Mouse (Mus musculus) thymus, postnatal 0 days (tissue): ENCODE results near the gene Narfl. TPM values are rescaled to one million over a fixed set of nuclear protein-coding genes. Genes with fewer than 3 reads are reported as not detected.

ENCODE experiments used
- DNase-seq: peaks from one replicate; pipeline ENCODE4 v3.0.0-alpha.2; 2015; ENCODE audit warnings: low spot score
- polyA plus RNA-seq: library from polyadenylated mRNA; unstranded; fragments of >200 nt; fragmentation: Nextera tagmentation; extraction: Ambion mirVana; gene quantifications from 2 replicates; pipeline ENCODE4 v1.2.1, GENCODE M21; 2015

Gene Narfl
- polyA plus RNA-seq, 1 experiment from 2014 or later: 30.9 TPM

DNA sequence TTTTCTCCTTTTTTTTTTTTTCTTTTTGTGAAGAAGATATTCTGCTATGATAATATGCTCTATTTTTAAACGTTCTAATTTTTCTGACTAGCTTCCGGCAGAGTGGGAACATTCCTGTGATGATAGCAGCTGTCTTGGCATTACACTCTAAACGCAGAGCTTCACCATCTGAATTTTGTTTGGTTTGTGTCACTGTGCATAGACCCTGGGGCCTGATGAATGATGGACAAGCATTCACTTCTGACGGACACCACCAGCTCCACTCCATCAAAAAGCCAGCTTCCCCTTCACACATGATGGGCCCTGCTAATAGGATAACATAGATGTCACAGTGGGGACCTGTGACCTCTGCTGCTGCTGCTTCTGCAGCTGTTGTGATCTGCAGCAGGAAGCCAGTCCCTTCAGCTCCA lies 12.0 kb upstream of the Narfl start:
- DNase-seq: no peak

DNA sequence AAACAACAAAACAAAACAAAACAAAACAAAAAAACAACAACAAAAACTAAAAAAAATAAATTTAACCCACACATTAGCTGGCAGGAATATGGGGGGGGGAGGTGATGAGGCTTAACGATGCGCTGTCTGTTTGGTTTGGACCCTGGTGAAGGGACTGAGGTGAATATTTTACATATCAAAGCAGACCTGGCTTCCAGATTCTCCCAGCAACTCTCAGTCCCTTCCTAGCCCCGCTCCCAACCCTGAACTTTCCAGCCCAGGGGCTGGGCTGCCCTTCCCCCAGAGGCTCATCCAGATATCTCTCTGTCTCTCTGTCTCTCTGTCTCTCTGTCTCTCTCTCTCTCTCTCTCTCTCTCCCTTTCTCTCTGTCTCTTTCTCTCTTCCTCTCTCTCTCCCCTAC lies 11.0 kb upstream of the Narfl start:
- no peak for DNase-seq

DNA sequence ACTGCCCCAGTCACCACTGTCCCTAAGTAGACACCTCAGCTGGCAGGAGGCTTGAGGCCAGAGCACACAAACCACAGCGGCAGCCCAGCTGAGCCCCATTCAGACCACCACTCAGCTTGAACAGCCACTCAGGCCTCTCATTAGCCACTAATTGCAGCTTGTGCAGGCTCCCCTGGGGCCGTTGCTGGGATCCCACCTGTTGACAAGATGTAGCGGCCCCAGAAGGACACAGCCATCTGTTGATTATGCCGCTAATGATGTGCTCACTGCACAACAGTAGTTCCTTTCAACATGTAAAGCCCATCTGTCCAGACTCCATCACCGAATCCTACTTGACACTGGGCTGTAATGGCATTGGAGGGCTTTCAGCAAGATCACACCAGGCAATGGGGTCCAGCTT lies 7.7 kb upstream of the Narfl start:
- DNase-seq: no peak

DNA sequence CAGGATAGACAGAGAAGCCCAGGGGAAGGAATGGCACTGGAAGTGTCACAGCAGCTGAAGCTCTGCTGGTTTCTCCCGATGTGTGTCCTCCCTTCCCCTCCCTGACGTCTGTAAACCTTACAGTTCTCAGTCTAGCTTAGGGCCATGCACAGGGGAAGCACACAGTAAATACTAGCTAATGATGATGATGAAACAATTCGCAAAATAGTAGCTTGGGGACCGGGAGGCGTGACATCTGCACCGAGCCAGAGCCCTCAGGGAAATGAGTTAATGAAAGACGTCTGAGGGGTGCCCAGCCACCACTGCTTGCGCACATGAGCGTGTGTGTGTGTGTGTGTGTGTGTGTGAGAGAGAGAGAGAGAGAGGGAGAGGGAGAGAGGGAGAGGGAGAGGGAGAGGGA lies 4.2 kb upstream of the Narfl start:
- DNase-seq: no peak

DNA sequence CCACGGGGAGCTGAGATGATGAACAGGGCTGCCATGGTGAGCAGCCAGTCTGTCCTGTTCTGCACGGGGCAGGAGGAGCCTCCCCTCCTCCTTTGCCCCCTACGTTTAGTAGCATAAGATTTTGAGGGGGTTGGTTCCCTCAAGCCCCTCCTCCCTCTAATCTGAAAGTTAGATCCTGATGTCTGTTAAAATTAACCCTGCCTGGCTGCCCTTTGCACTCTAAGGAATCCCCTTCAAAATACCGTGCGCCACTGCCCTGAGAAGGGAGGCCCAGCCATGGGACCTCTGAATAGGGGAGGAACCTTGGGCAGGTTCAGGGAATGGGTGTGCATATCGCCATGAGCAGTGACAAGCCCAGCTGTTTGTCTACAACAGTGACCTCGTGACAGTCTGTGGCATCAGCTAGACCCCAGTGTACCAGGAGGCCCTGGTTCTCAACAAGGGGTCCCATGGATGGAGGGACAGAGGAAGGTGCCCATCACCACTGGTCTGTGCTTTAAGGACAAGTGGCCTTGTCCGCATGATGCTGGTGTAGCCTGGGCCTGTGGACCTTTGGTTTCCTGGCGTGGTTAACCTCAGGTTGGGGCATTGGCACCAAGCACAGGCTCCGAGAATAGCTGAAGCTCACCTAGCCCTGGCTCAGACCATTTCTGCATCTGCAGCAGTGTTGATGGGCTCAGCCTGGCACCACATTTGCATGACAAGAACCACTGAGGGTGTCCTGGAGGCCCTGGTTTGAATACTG lies 1.9 kb downstream of the Narfl start:
- DNase-seq: no peak

GRCm38 (mm10) chr17:25777948-25778347 lies 4.4 kb downstream of the Narfl start:
- no peak for DNase-seq

GRCm38 (mm10) chr17:25781339-25781738 lies 7.8 kb downstream of the Narfl start:
- no peak for DNase-seq

GRCm38 (mm10) chr17:25783086-25783485 lies 9.5 kb downstream of the Narfl start:
- no peak for DNase-seq

- DNase-seq: no peak
Observed at GRCm38 (mm10) chr17:25783861-25784574, 10.4 kb downstream of the Narfl start.

- peak; percentile 97 for DNase-seq
Observed at GRCm38 (mm10) chr17:25785281-25785745, 11.7 kb downstream of the Narfl start, which contains the start of gene Haghl. TSS of gene Haghl (minus strand) at chr17:25785673.

- no peak for DNase-seq
Observed at GRCm38 (mm10) chr17:25786280-25786679, 12.7 kb downstream of the Narfl start, which contains the start of gene Ccdc78. TSS of gene Ccdc78 (plus strand) at chr17:25786580.

DNA sequence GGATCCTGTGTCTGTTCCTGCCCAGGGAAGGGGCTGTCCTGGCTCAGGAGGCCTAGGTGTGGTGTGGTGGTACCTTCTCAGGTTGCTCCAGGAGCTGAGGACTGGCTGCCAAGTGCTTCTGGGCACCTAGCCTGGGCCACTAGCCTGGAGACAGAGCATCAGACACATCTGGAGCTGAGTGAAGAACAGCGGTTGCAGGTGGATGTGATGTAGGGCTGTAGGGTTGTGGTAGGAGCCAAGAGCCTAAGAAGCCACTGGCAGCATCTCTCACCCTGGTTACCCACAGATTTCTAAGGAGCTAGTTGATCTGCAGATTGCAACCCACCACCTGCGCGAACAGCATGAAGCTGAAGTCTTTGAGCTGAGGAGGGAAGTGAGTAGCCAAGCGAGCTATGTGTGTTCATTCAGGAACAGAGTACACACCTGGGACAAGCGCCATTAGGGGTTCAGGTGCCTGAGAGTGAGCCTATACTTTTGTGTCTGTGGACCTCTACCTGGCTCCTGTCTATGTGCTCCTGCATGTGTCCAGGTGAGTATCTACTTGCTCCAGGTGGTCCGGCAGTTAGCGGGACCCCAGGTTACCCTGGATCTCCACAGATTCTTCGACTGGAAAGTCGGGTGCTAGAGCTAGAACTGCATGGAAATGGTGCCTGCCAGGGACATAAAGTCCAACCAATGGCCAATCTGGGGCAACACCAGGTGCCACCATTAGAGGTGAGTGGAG lies 13.4 kb downstream of the Narfl start:
- no peak for DNase-seq

DNA sequence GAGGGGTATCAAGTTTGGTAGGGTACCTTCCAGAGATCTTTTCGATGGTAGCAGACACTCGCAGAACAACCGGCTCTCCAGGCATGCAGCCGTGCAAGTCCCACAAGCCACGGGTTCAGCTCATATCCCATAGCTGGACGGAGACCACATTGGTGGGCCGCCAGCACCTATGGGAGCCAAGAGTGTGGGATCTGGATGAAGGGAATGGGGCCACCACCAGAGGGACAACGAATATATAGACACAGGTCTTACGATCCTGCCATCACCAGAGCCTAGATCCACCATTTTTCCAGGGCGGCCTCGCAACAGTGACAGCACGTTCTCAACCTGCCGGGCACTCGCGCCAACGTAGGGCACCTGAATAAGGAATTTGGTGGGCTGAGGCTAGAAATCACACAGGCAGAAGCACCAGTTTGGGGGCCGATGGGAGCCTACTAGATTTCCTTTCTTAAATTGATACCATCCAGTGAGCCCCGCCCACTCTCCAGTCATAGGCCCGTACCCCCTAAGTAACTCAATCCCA lies 17.8 kb downstream of the Narfl start:
- DNase-seq: no peak

- DNase-seq: peak; percentile 87
Observed at GRCm38 (mm10) chr17:25791843-25792527, 18.4 kb downstream of the Narfl start.

DNA sequence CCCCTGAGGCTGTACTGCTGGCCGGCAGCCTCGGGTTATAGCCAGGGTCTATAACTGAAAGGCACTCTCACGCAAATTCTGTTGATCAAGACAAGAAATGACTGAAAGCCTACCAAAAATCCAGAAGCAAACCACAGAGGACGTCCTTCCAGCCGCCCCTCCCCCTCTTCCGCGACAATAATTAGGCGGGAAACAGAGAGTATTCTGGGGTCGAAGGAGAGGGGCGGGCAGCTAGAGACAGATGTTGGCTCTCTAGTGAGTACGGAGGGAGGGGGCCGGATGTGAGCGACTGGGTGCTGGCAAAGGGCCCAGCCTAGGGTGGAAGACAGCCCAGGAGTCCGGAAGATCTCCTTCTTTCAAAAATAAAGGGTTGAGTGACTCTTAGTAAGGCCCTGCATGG lies 19.0 kb downstream of the Narfl start, which contains the start of gene Fam173a:
Fam173a (minus strand) TSS at position 287 of the 400 bp plus-strand sequence.
- peak; percentile 87 for DNase-seq

- DNase-seq: no peak
Observed at GRCm38 (mm10) chr17:25794197-25794596, 20.6 kb downstream of the Narfl start.

DNA sequence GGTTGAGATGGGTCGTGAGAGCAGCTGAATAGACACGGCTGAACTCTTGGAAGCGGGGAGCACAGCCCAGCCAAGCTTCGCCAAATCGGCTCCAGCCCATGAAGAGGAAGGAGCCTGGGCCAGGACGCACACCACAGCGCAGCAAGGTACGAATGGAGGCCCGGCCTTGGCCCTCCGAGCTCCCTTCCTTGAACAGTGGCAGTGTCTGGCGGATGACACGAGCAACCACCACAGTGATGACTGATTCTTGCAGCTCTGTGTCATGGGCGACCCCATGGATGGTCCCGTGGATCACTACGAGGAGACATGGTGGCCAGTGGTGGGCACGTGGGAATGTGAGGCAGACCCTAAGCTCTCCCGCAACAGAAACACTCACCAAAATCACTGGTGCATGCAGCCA lies 21.4 kb downstream of the Narfl start:
- no peak for DNase-seq

DNA sequence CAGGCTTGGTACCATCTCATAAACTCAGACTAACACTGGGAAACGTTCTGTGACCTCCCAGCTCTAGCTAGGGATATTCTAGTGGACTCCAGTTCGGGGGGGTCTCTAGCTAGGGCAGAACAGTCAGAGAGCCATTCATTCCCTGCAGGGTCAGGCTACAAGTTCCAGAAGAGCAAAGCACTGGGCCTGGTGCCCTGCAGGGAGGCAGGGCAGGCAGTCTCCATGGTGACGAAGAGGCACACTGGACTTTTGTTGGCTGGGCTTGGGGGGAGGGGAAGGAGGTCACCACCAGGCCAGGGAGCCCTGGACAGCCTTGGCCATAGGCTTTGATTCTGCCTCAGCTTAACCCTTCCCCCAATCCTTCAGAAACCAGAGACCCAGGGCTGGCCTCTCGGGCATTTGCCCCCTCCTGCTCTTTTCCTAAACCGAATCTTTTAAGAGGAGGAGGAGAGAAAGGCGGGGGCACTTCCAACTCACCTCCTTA lies 22.1 kb downstream of the Narfl start, which contains the start of gene AC134908.4:
AC134908.4 (minus strand) TSS at position 51 of the 484 bp plus-strand sequence.
- DNase-seq: no peak

DNA sequence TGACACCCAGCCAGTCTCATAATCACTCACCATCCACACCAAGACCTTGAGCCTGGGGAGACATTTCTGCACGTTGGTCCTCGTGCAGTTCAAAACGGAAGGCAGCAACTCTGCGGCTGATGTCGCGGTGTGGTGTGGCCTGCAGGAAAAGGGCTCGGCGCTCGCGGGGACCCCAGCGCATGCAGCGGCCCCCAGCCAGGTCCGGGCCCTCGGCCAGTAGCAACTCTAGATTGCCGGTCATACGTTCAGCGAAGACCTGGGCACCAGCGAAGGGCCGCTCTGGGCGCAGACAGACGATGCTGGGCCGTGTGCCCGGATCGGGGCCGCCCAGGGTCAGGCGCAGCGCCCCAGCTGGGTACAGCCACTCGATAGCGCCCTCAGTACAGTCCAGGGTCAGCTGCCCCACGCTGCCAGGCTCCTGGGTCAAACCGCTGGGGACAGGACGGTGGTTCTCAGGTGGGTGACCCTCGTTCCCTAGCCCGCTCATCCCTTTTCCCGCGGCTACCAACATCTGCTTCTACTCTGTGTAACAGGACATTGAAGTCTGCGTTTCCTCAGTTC lies 22.7 kb downstream of the Narfl start:
- DNase-seq: no peak

DNA sequence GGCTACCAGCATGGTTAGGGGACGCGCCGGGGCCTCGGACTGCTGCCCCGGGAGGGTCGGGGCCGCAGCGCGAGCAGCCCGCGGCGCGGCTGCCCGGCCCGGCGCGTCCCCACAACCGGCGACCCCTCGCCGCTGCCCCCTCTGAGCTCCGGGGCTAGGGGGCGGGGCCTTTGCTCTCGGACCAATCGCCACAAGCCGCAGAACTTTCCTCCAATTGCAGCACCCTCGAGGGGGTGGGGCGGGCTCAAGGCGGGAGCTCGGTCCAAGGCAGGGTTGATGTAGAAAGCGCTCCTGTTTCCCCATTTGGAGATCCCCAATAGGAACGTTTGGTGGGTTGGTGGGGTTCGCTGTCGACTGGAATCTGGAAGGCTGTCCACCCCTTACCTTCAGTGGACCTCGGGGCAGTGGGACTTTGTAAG lies 23.4 kb downstream of the Narfl start, which contains the start of gene Metrn:
Metrn (minus strand) TSS at position 186 of the 419 bp plus-strand sequence.
- peak; percentile 89 for DNase-seq
